Mouse (Mus musculus) myocyte (in vitro differentiated cells): ENCODE measurements at regions not wholly inside any gene's neighbourhood (a gene's known extent, or its start where the extent isn't known, plus 50 kb on each side); places are given as distances from the start of the nearest gene placed in this dataset.

Source experiments
- MAX ChIP-seq: IDR thresholded peaks from one replicate; pipeline ENCODE4 v1.6.1; 2011; ENCODE audit warnings: low read depth, mild to moderate bottlenecking, control low read depth
- MYOG ChIP-seq, 3 experiments: IDR thresholded peaks; one replicate each; pipeline ENCODE4 v1.6.1; 2011; ENCODE audit warnings: control low read depth in 2 of 3, low read depth in 2 of 3, mild to moderate bottlenecking in 2 of 3; ENCODE audit not compliant: insufficient read length in 2 of 3, control insufficient read depth in 1 of 3, insufficient read depth in 1 of 3
- POLR2A ChIP-seq: IDR thresholded peaks from one replicate; pipeline ENCODE4 v1.6.1; 2011; ENCODE audit warnings: low read depth, mild to moderate bottlenecking, control low read depth, moderate library complexity; ENCODE audit not compliant: insufficient read length
- POLR2AphosphoS2 ChIP-seq: IDR thresholded peaks from one replicate; pipeline ENCODE4 v1.6.1; 2011; ENCODE audit warnings: low read depth, control low read depth; ENCODE audit not compliant: insufficient read length
- REST ChIP-seq: IDR thresholded peaks from one replicate; pipeline ENCODE4 v1.6.1; 2011; ENCODE audit warnings: mild to moderate bottlenecking, control low read depth, moderate library complexity; ENCODE audit not compliant: insufficient read depth, insufficient read length
- SRF ChIP-seq: IDR thresholded peaks from one replicate; pipeline ENCODE4 v1.6.1; 2011; ENCODE audit warnings: low read depth; ENCODE audit not compliant: control insufficient read depth, insufficient read length
- TCF12 ChIP-seq: IDR thresholded peaks from one replicate; pipeline ENCODE4 v1.6.1; 2011; ENCODE audit warnings: mild to moderate bottlenecking, control low read depth; ENCODE audit not compliant: poor library complexity, insufficient read depth, severe bottlenecking
- TCF3 ChIP-seq: IDR thresholded peaks from one replicate; pipeline ENCODE4 v1.6.1; 2011; ENCODE audit warnings: low read depth, control low read depth; ENCODE audit not compliant: insufficient read length
- USF1 ChIP-seq: IDR thresholded peaks from one replicate; pipeline ENCODE4 v1.6.1; 2011; ENCODE audit warnings: low read depth, mild to moderate bottlenecking, control low read depth, moderate library complexity

- TF ChIP-seq POLR2A = no peak
- TF ChIP-seq TCF3 = no peak
- TF ChIP-seq MAX = no peak
- no peak for TF ChIP-seq REST
- TF ChIP-seq POLR2AphosphoS2 = no peak
- TF ChIP-seq TCF12 = no peak
- no peak for TF ChIP-seq MYOG (IDR thresholded peaks at IDR 0.05; ENCODE audit: control insufficient read depth in 1 of 3, insufficient read depth in 1 of 3, insufficient read length in 2 of 3, low read depth in 2 of 3)
- no peak for TF ChIP-seq USF1
- no peak for TF ChIP-seq SRF
These were observed 130.6 kb downstream of the Katnal1 start for GRCm38 (mm10) chr5:148798541-148798940.
